Mouse (Mus musculus) A20 (cell line): ENCODE measurements around the gene Sfxn1.

Experiments
- DNase-seq: peaks from one replicate; pipeline ENCODE4 v3.0.0-alpha.2; 2011; ENCODE audit warnings: low read depth, low spot score

The Sfxn1 gene

GRCm38 (mm10) chr13:54118355-54118754 lies 46.7 kb downstream of the Sfxn1 start:
- DNase-seq, result no peak

GRCm38 (mm10) chr13:54137756-54138410 lies 66.2 kb downstream of the Sfxn1 start:
- no peak for DNase-seq

DNA sequence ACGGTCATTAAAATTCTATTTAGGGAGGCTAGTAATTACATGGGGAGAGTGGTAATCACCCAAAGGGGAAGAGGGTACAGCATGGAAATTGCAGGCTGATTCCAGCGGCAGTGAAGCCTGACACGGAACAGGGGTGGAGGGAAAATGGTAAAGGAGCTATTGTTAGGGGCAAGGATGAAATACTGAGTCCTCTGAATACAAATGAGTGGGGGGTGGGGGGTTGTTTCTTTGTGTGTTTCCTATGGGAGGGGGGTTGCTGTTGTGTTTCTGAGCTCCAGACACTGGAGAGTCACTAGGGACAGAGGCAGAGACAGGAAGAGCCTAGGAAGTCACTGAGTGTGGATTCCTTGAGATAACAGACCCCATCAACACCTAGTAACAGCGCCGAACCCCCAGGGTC lies 72.1 kb downstream of the Sfxn1 start:
- no peak for DNase-seq

- DNase-seq, result no peak
These were observed 73.0 kb downstream of the Sfxn1 start for GRCm38 (mm10) chr13:54144624-54145023.

GRCm38 (mm10) chr13:54147328-54147727 lies 75.7 kb downstream of the Sfxn1 start:
- peak; percentile 8 for DNase-seq

GRCm38 (mm10) chr13:54152421-54152820 lies 80.8 kb downstream of the Sfxn1 start:
- peak; percentile 14 for DNase-seq

DNA sequence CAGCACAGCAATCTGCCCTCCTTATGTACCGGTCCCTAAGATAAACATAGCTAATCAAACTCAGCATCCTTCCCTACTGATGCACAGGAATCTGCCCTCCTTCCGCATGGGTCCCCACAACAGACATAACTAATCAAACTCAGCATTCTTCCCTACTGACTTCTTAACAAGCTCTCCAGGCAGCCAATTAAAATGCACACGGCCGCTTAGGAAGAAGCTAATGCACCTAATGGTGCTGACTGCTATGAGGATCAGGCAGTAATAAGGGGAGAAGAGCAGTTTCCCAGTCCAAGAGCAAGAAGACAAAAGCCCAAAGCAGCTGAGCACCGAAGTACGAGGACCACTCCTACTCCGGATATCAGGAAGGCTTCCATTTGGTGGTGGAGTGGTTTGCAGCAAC lies 81.2 kb downstream of the Sfxn1 start:
- DNase-seq, result no peak

DNA sequence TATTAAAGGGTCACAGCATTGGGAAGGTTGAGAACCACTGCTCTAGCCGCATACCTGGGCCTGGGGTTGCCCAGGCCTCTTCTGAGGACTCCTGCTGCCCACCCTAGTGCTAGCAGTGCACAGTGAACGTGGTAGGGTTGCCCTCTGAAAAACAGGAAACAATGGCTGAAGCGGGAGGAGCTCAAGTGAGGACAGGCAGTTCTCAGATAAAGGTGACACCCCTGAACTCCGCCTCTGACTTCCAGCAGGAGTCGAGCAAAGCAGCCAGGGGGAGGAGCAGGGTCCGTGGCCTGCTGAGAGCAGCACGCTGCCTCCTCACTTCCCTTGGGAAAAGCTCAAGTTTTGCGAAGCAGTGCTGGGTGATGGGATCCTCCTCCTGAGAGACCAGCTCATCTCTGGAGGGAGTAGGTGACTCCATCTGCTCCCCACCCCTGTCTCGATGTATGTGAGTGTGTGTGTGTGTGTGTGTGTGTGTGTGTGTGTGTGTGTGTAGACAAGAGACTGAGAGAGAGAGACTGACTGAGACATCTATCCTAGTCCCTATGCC lies 82.1 kb downstream of the Sfxn1 start:
- DNase-seq, result no peak

GRCm38 (mm10) chr13:54155822-54156221 lies 84.2 kb downstream of the Sfxn1 start:
- no peak for DNase-seq
